Mouse (Mus musculus) MN1 (cell line): ENCODE data around the gene Kiz.

Experiments used
- DNase-seq: peaks from one replicate; pipeline ENCODE4 v3.0.0-alpha.2; 2016; ENCODE audit warnings: low spot score

The Kiz gene

GRCm38 (mm10) chr2:146865781-146866180 lies 10.1 kb downstream of the Kiz start:
- no peak for DNase-seq

GRCm38 (mm10) chr2:146871300-146872269 lies 15.9 kb downstream of the Kiz start:
- DNase-seq, result no peak

GRCm38 (mm10) chr2:146872697-146873096 lies 17.0 kb downstream of the Kiz start:
- DNase-seq, result no peak

- no peak for DNase-seq
Measured at GRCm38 (mm10) chr2:146873881-146874441, 18.3 kb downstream of the Kiz start.

GRCm38 (mm10) chr2:146877423-146878098 lies 21.9 kb downstream of the Kiz start:
- no peak for DNase-seq

- no peak for DNase-seq
Measured at GRCm38 (mm10) chr2:146881623-146882022, 26.0 kb downstream of the Kiz start.

GRCm38 (mm10) chr2:146884291-146884855 lies 28.7 kb downstream of the Kiz start:
- DNase-seq, result no peak

- DNase-seq, result no peak
Measured at GRCm38 (mm10) chr2:146888786-146889414, 33.2 kb downstream of the Kiz start.

GRCm38 (mm10) chr2:146898977-146899376 lies 43.3 kb downstream of the Kiz start:
- no peak for DNase-seq

GRCm38 (mm10) chr2:146916085-146916484 lies 60.4 kb downstream of the Kiz start:
- no peak for DNase-seq

GRCm38 (mm10) chr2:146917770-146918169 lies 62.1 kb downstream of the Kiz start:
- no peak for DNase-seq

- no peak for DNase-seq
Measured at GRCm38 (mm10) chr2:146920375-146921160, 64.9 kb downstream of the Kiz start.

GRCm38 (mm10) chr2:146925296-146925695 lies 69.6 kb downstream of the Kiz start:
- no peak for DNase-seq

GRCm38 (mm10) chr2:146925846-146926245 lies 70.2 kb downstream of the Kiz start:
- DNase-seq, result no peak

GRCm38 (mm10) chr2:146948223-146948776 lies 92.6 kb downstream of the Kiz start:
- DNase-seq, result no peak

GRCm38 (mm10) chr2:146956366-146956765 lies 100.7 kb downstream of the Kiz start:
- DNase-seq, result no peak

GRCm38 (mm10) chr2:146958398-146958911 lies 102.8 kb downstream of the Kiz start:
- no peak for DNase-seq

GRCm38 (mm10) chr2:146958951-146959821 lies 103.5 kb downstream of the Kiz start:
- DNase-seq, result peak; percentile 66

GRCm38 (mm10) chr2:146975024-146975423 lies 119.4 kb downstream of the Kiz start:
- no peak for DNase-seq
